Mouse (Mus musculus): ENCODE data around the gene Pelp1. TPM values are rescaled to one million over a fixed set of nuclear protein-coding genes. Genes with fewer than 3 reads are reported as not detected.

The Pelp1 gene
- polyA plus RNA-seq, 1 experiment from 2014 or later: 34.0 TPM

- Histone ChIP-seq H3K9me3 (ENCODE audit: control insufficient read depth, low read length) (no peaks in the 10 kb centered on the region), H3K27ac (replicated peaks; ENCODE audit: low read depth, low read length) (no peak overlapping the region), H3K9ac (replicated peaks; ENCODE audit: low read length) (no peak overlapping the region), H3K4me3 (replicated peaks; ENCODE audit: low read depth, low read length) (no peak overlapping the region), H3K4me2 (ENCODE audit: low read length) (no peak overlapping the region), H3K36me3 (ENCODE audit: control insufficient read depth, insufficient read depth, low read length) (peaks cover 19% of the 10 kb centered on the region), H3K4me1 (ENCODE audit: control insufficient read depth, insufficient read depth, low read length) (no peaks in the 10 kb centered on the region), H3K27me3 (ENCODE audit: control insufficient read depth, insufficient read depth, low read length) (no peaks in the 10 kb centered on the region)
- DNase-seq (no peak), ATAC-seq (ENCODE audit: low FRiP score, low TSS enrichment) (no peak)
- WGBS: 82% methylated on average over 6 of the region's 6 CpGs
Measured at GRCm38 (mm10) chr11:70444667-70445066, 34.8 kb upstream of the Pelp1 start.

DNA sequence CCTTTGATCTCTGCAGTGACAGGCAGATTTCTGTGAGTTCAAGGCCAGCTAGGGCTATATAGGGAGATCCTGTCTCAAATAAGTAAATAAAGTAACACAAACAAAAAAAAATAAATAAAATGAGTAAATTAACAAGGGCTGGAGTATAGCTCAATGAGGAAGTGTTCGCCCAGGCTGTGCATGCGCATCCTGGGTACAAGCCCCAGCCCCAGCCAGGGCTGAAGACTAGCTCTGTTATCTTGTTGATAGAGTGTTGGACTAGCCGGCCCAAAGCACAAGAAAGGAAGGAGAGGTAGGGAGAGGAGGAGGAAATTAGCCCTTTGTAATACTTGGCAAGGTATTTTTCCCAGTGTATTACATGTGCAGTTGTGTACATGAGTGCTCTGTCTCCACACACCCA lies 34.1 kb upstream of the Pelp1 start:
- DNase-seq: no peak
- H3K4me1 ChIP-seq (ENCODE audit: control insufficient read depth, insufficient read depth, low read length): no peaks in the 10 kb centered on the region
- H3K27ac ChIP-seq (replicated peaks; ENCODE audit: low read depth, low read length): no peak overlapping the region
- H3K27me3 ChIP-seq (ENCODE audit: control insufficient read depth, insufficient read depth, low read length): no peaks in the 10 kb centered on the region
- H3K4me3 ChIP-seq (replicated peaks; ENCODE audit: low read depth, low read length): no peak overlapping the region
- H3K36me3 ChIP-seq (ENCODE audit: control insufficient read depth, insufficient read depth, low read length): peaks cover 26% of the 10 kb centered on the region
- WGBS: 87% methylated on average over 3 of the region's 3 CpGs
- no peaks in the 10 kb centered on the region for H3K9me3 ChIP-seq (ENCODE audit: control insufficient read depth, low read length)
- H3K4me2 ChIP-seq (ENCODE audit: low read length): no peak overlapping the region
- ATAC-seq (ENCODE audit: low FRiP score, low TSS enrichment): no peak
- H3K9ac ChIP-seq (replicated peaks; ENCODE audit: low read length): no peak overlapping the region

GRCm38 (mm10) chr11:70441882-70442281 lies 32.1 kb upstream of the Pelp1 start:
- Histone ChIP-seq H3K27me3 (ENCODE audit: control insufficient read depth, insufficient read depth, low read length) (no peaks in the 10 kb centered on the region), H3K4me2 (ENCODE audit: low read length) (no peak overlapping the region), H3K36me3 (ENCODE audit: control insufficient read depth, insufficient read depth, low read length) (peaks cover 47% of the 10 kb centered on the region), H3K9me3 (ENCODE audit: control insufficient read depth, low read length) (no peaks in the 10 kb centered on the region), H3K9ac (replicated peaks; ENCODE audit: low read length) (no peak overlapping the region), H3K4me3 (replicated peaks; ENCODE audit: low read depth, low read length) (no peak overlapping the region), H3K4me1 (ENCODE audit: control insufficient read depth, insufficient read depth, low read length) (no peaks in the 10 kb centered on the region), H3K27ac (replicated peaks; ENCODE audit: low read depth, low read length) (no peak overlapping the region)
- no peak for ATAC-seq (ENCODE audit: low FRiP score, low TSS enrichment)
- WGBS: 93% methylated on average over 7 of the region's 7 CpGs
- no peak for DNase-seq

DNA sequence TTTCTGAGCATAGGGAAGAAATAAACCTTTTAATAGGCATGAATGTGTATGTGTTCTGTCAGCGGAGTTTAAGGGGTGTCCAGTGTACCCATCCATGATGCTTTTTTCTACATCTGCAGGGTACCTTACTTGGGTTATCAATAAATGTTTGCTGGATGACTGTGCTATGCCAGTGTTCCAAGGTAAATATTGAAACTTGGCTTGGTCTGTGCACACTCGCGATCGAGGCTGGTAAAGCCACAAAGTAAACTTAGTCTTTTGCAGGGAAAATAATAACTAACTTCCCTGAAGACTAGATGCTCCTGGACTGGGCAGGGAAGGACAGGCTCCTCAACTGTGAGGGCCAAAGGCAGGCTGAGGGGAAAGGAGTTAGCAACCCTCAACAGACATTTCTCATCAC lies 30.8 kb upstream of the Pelp1 start:
- ATAC-seq (ENCODE audit: low FRiP score, low TSS enrichment): no peak
- H3K27me3 ChIP-seq (ENCODE audit: control insufficient read depth, insufficient read depth, low read length): no peaks in the 10 kb centered on the region
- 96% methylated on average over 4 of the region's 4 CpGs for WGBS
- DNase-seq: no peak
- H3K4me2 ChIP-seq (ENCODE audit: low read length): no peak overlapping the region
- no peaks in the 10 kb centered on the region for H3K9me3 ChIP-seq (ENCODE audit: control insufficient read depth, low read length)
- H3K36me3 ChIP-seq (ENCODE audit: control insufficient read depth, insufficient read depth, low read length): peaks cover 59% of the 10 kb centered on the region
- no peak overlapping the region for H3K27ac ChIP-seq (replicated peaks; ENCODE audit: low read depth, low read length)
- no peaks in the 10 kb centered on the region for H3K4me1 ChIP-seq (ENCODE audit: control insufficient read depth, insufficient read depth, low read length)
- no peak overlapping the region for H3K4me3 ChIP-seq (replicated peaks; ENCODE audit: low read depth, low read length)
- no peak overlapping the region for H3K9ac ChIP-seq (replicated peaks; ENCODE audit: low read length)

DNA sequence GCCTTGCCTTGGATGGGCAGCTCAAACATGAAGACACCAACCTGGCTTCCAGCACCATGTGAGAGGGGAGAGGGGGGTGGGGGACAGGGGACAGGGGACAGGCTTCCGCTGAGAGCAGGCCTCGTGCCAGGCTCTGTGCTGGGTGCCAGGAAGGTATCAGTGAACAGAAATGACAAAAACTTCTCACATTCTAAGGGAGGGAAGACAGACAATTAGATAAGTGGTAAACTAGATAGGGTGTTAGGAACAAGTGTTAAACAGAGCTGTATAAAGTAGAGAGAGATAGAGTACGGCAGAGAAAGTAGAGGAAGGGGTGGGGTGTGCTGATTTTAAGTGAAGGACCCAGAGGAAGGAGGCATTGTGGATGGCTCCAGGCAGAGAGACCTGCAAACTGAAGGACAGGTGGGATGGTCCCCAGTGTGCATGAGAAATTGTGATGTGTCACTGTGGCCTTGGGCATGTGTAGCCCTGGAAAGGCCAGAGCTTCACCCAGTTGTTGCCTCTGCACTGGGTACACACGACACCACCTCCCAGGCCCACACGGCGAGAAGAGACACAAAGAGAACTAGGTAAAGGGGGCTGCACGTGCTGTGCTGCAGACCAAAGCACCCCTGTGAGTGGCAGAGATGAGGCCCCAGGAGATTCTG lies 29.0 kb upstream of the Pelp1 start:
- Histone ChIP-seq H3K4me1 (ENCODE audit: control insufficient read depth, insufficient read depth, low read length) (peaks cover 10% of the 10 kb centered on the region), H3K9me3 (ENCODE audit: control insufficient read depth, low read length) (no peaks in the 10 kb centered on the region), H3K27me3 (ENCODE audit: control insufficient read depth, insufficient read depth, low read length) (no peaks in the 10 kb centered on the region), H3K4me3 (replicated peaks; ENCODE audit: low read depth, low read length) (no peak overlapping the region), H3K27ac (replicated peaks; ENCODE audit: low read depth, low read length) (no peak overlapping the region), H3K9ac (replicated peaks; ENCODE audit: low read length) (no peak overlapping the region), H3K36me3 (ENCODE audit: control insufficient read depth, insufficient read depth, low read length) (peaks cover 62% of the 10 kb centered on the region), H3K4me2 (ENCODE audit: low read length) (no peak overlapping the region)
- 91% methylated on average over 7 of the region's 7 CpGs for WGBS
- no peak for DNase-seq
- no peak for ATAC-seq (ENCODE audit: low FRiP score, low TSS enrichment)

- H3K27me3 ChIP-seq (ENCODE audit: control insufficient read depth, insufficient read depth, low read length): no peaks in the 10 kb centered on the region
- WGBS: 84% methylated on average over 6 of the region's 6 CpGs
- no peak overlapping the region for H3K4me3 ChIP-seq (replicated peaks; ENCODE audit: low read depth, low read length)
- no peaks in the 10 kb centered on the region for H3K9me3 ChIP-seq (ENCODE audit: control insufficient read depth, low read length)
- H3K9ac ChIP-seq (replicated peaks; ENCODE audit: low read length): no peak overlapping the region
- H3K27ac ChIP-seq (replicated peaks; ENCODE audit: low read depth, low read length): no peak overlapping the region
- H3K4me2 ChIP-seq (ENCODE audit: low read length): no peak overlapping the region
- DNase-seq (no peak), ATAC-seq (ENCODE audit: low FRiP score, low TSS enrichment) (no peak)
- peaks cover 62% of the 10 kb centered on the region for H3K36me3 ChIP-seq (ENCODE audit: control insufficient read depth, insufficient read depth, low read length)
- H3K4me1 ChIP-seq (ENCODE audit: control insufficient read depth, insufficient read depth, low read length): peaks cover 18% of the 10 kb centered on the region
Measured at GRCm38 (mm10) chr11:70437426-70437825, 27.6 kb upstream of the Pelp1 start.

GRCm38 (mm10) chr11:70435476-70435875 lies 25.6 kb upstream of the Pelp1 start:
- Histone ChIP-seq H3K36me3 (ENCODE audit: control insufficient read depth, insufficient read depth, low read length) (peaks cover 52% of the 10 kb centered on the region), H3K27ac (replicated peaks; ENCODE audit: low read depth, low read length) (no peak overlapping the region), H3K4me3 (replicated peaks; ENCODE audit: low read depth, low read length) (no peak overlapping the region), H3K27me3 (ENCODE audit: control insufficient read depth, insufficient read depth, low read length) (no peaks in the 10 kb centered on the region), H3K4me1 (ENCODE audit: control insufficient read depth, insufficient read depth, low read length) (peaks cover 18% of the 10 kb centered on the region), H3K4me2 (ENCODE audit: low read length) (no peak overlapping the region), H3K9me3 (ENCODE audit: control insufficient read depth, low read length) (no peaks in the 10 kb centered on the region), H3K9ac (replicated peaks; ENCODE audit: low read length) (0 out of 2 replicates have a peak overlapping the region, but pooled peaks have one; percentile 6)
- ATAC-seq (ENCODE audit: low FRiP score, low TSS enrichment) (no peak), DNase-seq (no peak)
- 91% methylated on average over 5 of the region's 5 CpGs for WGBS

GRCm38 (mm10) chr11:70433951-70434350 lies 24.1 kb upstream of the Pelp1 start:
- Histone ChIP-seq H3K9me3 (ENCODE audit: control insufficient read depth, low read length) (no peaks in the 10 kb centered on the region), H3K9ac (replicated peaks; ENCODE audit: low read length) (peak overlapping the region; percentile 91; the same call in 1 of the 2 replicates), H3K4me2 (ENCODE audit: low read length) (peak overlapping the region; percentile 62), H3K27ac (replicated peaks; ENCODE audit: low read depth, low read length) (no peak overlapping the region), H3K4me3 (replicated peaks; ENCODE audit: low read depth, low read length) (peak overlapping the region; percentile 84), H3K36me3 (ENCODE audit: control insufficient read depth, insufficient read depth, low read length) (peaks cover 36% of the 10 kb centered on the region), H3K27me3 (ENCODE audit: control insufficient read depth, insufficient read depth, low read length) (no peaks in the 10 kb centered on the region), H3K4me1 (ENCODE audit: control insufficient read depth, insufficient read depth, low read length) (peaks cover 18% of the 10 kb centered on the region)
- 75% methylated on average over 3 of the region's 3 CpGs for WGBS
- DNase-seq (no peak), ATAC-seq (ENCODE audit: low FRiP score, low TSS enrichment) (no peak)

DNA sequence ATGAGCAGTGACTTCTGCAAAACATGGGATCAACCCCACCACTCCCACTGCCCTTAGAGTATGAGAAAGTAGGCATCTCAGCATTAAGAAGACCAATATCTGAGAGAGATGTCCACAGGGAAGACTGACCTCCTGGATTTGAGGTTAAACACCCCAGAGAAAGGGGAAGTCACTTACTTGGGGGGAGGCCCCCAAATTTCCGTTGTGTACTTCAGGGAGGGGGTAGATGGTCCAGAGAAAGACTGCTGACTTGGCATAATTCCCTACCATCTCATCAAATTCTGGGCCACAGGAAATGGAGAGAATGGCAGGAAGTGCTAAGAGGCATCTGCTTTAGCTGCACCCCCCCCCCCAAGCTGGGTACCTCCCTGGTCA lies 23.7 kb upstream of the Pelp1 start:
- Histone ChIP-seq H3K4me1 (ENCODE audit: control insufficient read depth, insufficient read depth, low read length) (peaks cover 18% of the 10 kb centered on the region), H3K27me3 (ENCODE audit: control insufficient read depth, insufficient read depth, low read length) (no peaks in the 10 kb centered on the region), H3K9me3 (ENCODE audit: control insufficient read depth, low read length) (no peaks in the 10 kb centered on the region), H3K4me2 (ENCODE audit: low read length) (peak overlapping the region; percentile 62), H3K36me3 (ENCODE audit: control insufficient read depth, insufficient read depth, low read length) (peaks cover 33% of the 10 kb centered on the region), H3K4me3 (replicated peaks; ENCODE audit: low read depth, low read length) (peak overlapping the region; percentile 84), H3K9ac (replicated peaks; ENCODE audit: low read length) (peak overlapping the region; percentile 91; the same call in 1 of the 2 replicates), H3K27ac (replicated peaks; ENCODE audit: low read depth, low read length) (0 out of 2 replicates have a peak overlapping the region, but pooled peaks have one; percentile 83)
- WGBS: 80% methylated on average over 1 of the region's 1 CpGs
- no peak for ATAC-seq (ENCODE audit: low FRiP score, low TSS enrichment)
- DNase-seq: no peak
